Mouse (Mus musculus): Measurements from ENCODE around the gene Bcl2l12.

Bcl2l12 gene

DNA sequence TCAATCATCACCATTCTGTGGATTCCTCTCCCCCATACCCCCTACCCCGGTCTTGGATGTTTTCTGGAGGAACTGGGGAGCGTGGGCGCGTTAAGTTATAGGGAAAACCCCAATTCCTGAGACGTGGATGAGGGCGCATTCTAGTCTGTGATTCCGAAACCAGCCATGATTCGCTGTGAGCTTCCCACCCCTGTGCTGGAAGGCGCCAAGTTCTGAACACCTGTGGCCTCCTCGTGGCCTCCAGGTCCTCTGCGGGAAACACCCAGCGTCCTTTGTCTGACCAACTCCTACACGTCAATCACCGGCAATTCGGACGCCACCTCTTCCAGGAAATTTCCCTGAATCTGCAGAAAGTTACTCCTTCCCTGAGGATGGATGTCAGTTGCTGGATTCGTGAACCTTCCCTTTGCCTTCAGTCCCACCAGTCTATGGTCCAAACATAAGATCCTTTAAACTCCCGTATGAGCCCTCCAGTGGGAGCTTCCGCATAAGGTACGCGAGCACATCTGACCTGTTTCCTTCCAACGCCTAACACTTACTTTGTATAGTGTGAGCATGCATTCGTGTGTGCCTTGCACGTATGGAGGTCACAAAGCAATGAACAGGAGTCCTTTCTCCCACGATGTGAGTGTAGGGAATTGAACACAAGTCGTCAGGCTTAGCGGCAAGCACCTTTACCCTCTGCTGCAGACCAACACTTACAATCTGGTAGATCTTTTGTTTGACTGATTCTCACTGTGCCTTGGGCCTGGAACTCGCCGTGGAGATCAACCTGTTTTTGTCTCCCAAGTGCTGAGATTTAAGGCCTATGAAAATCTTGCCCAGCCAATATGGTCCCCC is 11.4 kb downstream of the Bcl2l12 start:
- DNase-seq (ENCODE audit: low spot score), result no peak

DNA sequence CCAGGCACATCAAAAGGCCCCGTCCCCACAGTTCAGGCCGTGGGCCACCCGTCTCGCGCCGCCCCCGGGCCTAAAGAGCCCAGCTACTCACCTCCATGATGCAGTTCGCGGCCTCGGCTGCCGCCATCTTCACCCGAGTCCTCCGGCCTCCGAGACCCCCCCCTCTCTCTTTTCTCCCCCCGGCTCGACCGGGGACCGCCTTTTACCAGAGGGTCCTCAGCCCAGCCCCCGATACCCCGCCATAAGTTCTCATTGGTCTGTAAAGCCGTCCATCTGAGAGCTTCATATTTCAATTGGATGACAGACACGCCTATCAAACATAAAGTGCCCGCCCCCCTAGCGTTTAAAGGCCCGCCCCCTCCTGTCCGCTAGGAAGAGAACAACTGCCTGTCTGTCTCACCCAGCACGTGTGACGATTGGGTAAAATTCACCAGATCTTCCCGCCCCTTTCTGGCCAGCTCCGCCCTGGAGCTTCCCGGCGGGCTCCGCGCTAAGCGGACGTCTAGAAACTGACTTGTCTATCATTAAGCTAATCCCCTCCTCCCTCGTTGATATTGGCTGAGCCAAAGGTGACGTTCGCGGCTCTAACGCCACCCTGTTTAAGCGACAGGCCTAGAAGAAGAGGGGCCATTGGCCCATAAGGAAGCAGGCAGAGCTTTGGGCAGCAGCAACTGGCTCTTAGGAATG is 12.2 kb downstream of the Bcl2l12 start, which contains the start of gene Prmt1:
Gene Prmt1, minus strand, starts transcription at position 377 of the 687 bp plus-strand sequence.
- DNase-seq (ENCODE audit: low spot score), result peak; percentile 99

DNA sequence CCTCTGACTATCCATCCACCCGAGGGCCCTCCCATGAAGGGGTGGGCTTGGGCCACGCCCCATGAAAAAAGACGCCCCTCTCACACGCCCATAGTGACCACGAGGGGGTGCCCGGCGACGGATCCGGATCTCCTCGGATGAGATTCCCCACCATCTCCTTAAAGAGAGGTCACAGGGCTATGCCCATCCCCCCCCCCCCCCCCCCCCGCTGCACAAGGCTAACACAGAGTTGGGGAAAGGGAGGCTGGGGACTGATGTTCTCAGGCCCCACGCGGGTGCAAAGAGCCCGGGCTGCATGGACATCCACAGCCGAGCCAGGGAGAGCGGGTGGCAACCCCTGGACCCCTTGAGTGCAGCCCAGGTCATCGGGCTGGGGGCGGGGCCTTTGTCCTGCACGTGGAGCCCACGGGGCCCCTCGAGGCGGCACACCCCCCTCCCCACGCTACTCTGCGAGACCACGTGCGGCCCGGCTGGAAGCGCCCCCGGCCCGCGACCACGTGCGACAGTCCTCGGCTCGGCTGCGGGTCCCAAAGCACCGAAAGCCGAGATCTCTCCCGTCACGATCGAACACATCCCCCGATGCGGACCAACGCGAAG is 12.8 kb downstream of the Bcl2l12 start:
- peak; percentile 58 for DNase-seq (ENCODE audit: low spot score)

DNA sequence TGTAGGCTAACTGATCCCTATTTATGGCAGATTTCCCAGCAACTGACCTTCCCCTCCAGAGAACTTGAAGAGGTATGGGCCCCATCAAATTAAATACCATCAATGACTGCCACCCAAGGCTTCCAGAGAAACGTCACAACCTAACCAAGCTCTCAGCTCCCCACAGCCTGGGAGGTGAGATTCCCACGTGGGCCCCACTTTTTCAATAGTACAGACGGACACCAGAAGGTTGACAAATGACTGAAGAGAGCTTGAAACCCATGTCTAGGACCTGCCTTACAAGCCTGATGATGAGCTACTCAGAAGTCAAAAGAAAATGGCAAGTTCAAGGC is 13.7 kb downstream of the Bcl2l12 start:
- no peak for DNase-seq (ENCODE audit: low spot score)

DNA sequence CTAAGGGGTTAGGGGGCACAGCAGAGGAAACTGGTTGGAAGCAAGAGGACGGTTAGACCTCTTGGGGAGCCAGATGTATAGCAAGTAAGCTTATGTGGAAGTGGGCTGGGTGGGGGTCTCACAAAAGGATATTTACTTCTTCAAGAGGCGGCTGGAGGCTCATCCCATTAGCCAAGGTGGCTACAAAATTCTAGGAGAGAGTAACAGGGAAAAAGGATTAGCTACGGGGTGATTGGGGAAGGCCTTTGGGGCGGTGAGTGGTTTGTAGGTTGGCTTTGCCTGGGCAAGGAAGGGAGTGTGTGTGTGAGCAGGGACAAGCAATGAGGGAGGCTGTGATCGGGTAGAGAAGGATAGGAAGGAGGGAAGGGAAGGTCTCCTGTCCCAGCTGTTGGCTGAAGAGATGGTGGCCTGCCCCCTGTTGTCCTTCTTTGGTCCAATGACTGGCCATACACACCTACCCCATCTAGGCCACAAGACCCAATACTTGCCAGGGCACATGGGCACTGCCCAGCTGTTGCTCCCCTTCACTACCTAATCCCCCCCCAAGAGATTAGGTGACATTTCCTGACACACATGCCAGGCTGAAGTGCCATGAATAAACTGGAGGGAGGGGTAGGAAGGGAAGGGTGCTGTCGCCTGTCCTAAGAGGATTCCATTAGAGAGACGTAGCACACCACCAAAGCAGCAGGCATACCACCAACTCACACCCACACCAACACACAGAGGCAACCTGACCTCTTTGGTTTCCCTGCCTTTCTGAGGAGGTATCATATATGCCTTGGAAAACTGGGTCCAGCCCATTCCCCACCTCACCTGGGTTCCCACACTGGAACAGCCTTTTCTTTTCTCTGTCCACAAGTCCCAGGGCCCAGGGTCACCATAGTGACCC is 14.3 kb downstream of the Bcl2l12 start:
- DNase-seq (ENCODE audit: low spot score), result no peak

DNA sequence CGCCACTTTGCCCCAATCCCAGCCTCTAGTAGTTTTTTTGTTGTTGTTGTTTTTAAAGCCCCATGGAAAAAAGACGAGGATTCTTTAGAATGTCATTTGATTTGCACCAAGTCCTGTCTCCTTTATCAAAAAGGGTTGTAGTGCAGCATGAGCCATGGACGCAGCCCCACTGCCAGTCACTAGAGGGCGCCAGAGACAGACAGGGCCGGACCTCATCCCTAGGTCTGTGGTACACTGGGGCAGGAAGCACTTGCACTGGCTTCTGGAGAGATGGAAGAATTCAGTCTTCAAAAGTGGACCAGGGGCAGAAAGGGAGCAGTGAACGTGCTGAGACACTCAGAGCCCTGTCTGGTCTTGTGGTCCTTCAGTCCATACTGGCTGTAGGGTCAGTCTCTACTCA is 15.4 kb downstream of the Bcl2l12 start:
- peak; percentile 62 for DNase-seq (ENCODE audit: low spot score)

DNA sequence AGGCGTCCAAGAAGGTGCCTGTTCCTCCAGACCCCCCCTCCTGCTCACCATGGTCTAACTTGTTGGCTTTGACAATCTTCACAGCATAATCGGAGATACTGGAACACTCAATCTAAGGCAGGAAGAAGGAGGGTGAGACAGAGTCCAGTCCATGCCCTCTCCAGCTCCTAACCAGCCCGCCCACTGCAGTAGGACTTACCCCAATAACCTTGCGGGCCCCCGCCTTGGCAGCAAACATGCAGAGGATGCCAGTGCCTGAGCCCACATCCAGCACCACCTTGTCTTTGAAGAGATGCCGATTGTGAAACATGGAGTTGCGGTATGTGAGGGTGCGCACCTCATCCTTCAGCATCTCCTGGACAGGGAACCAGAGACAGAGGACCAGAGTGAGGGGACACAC is 17.0 kb downstream of the Bcl2l12 start:
- no peak for DNase-seq (ENCODE audit: low spot score)

DNA sequence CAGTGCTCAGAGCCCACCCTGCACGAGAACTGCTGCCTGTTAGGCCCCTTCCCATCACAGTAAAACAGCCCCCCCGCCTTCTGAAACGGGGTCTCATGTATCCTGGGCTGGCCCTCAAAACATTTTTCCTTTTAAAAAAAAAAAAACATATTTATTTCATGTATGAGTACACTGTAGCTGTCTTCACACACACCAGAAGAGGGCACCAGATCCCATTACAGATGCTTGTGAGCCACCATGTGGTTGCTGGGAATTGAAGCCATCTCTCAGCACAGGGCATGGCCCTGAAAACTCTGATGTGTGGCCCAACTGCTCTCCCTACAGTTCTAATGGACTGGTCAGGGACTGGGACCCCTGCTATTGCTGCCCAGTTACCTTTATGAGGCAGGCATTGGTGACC is 20.2 kb downstream of the Bcl2l12 start:
- DNase-seq (ENCODE audit: low spot score), result no peak

DNA sequence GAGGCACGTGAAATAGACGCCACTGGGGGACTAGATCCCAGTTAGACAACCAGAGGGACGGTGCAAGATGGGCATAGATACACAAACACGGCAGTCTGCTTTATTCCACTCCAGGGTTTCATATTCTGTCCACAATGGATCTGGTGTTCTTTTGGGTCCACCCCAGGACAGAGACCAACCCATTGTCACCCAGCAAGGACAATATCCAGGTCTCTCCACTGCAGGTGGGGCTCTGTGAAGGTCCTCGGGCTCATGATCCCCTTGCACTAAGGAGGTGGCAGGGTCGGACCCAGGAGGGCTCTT is 23.4 kb downstream of the Bcl2l12 start:
- DNase-seq (ENCODE audit: low spot score), result no peak

DNA sequence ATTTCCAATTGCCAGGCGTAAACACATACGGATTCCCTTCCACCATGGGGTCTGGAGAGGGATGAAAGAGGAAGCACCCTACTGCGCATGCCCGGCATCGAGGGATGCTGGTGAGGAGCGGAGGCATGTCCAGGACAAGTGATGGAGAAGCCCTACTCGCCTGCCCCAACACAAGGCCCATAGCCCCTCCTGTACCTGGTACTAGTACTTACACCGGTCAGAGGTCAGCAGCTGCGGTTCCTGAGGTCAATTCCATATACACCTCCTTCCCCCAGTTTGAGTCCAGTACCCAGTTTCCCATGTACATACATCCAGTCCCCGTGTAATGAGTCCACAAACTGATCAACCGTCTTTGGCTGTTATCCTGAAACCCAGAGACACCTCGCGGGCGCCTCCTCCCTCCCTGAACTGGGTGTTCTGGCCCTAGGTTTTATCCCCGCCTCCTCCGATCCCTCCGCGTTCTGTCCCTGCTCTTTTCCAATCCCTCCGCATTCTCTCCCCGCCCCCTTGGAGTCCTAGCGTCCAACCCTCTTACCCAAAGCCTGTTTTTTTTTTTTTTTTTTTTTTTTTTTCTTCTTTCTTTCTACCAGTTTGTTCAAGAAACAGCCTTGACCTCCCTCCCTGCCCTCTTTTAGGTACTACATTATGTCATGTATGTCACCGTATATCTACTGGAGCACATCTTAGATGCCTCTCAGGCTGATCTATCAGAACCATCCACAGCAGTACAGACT is 24.0 kb downstream of the Bcl2l12 start, which contains the start of gene Cpt1c:
Gene Cpt1c, minus strand, starts transcription at position 469 of the 734 bp plus-strand sequence.
- DNase-seq (ENCODE audit: low spot score), result peak; percentile 86

DNA sequence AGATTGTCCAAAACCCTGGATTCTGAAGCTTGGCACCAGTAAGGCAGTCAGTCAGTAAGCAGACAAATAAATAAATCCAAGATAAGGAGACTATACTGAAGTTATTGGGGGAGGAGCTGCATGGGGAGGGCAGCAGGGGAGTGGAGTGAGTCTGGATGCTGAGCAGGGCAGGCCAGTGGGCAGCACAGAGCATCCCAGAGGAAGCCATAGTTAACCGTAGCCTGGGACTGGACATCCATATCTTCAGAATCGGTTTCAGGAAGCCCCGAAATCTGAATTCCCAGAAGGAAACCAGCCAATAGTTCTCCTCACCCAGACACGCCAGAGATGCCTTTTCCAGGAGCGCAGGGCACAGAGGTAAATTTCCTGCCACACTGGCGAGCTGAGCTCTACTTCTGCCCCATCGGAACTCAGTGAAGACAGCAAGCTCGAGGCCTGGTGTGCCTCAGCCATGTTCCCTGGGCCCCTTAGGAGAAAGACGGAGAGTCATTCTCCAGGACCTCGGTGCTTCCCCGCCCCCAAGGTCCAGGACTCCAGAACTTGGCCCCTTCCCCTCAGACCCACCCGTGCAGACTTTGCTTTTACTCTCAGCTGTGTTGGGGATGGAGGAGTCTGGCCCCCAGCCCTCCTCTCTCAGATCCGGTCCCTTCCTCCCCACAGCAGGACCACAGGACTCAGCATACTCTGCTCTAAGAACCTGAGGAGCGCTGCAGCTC is 24.9 kb downstream of the Bcl2l12 start:
- DNase-seq (ENCODE audit: low spot score), result no peak

DNA sequence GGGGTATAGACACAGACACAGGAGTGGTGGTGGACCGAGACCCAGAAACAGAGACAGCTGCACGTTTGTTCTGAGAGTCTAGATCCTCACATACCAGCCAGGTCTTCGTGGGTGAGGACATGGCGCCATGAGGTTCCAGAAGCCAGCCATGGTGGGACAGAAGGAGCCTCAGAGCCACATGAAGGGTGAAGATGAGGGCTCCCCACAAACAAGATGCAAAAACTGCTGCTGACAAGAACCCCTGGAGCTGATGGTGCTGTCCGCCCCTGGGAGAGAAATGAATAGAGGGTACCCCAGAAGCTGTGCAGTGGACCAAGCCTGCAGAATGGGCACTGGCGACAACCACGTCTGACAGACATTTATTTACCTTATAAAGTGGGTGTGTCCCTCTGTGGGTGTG is 27.4 kb downstream of the Bcl2l12 start:
- DNase-seq (ENCODE audit: low spot score), result no peak

DNA sequence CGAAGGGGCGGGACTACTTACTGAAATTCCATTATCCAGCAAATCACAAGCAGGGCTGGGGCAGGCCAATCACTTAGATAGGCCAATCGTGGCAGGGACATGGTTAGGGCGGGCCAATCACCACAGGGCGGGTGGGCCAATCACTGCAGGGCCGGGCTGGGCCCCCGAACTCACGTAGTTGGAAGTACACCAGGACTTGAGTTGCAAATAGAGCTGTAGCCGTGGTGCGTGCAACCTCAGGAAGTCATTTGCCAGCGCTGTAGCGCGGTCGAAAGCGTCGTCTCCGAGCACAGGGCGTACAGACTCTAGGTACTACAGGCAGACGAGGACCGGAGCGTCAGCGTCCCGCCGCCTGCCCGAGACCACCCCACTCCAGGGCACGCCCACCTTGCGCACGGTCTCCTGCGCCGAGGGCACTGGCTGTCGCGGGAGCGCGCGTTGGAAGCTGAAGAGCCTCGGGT is 28.3 kb downstream of the Bcl2l12 start:
- DNase-seq (ENCODE audit: low spot score), result peak; percentile 83

DNA sequence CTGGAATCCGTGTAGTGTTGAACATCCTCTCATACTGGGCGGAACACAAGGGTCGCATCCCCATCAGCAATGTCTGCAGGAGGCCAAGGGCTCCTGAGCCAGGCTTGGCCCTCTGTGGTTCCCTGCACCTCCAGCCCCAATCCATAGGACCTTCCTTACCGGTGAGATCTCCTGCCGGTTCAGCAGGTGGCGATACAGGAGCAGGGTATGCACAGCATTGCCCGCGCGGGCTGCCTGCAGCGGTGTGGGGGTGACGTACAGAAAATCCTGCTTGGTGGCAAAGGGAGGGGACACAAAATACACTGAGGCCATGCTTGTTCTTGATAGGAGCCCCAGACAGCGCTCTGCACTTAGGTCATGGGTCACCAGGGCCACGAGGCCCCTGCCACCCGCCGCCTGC is 31.9 kb downstream of the Bcl2l12 start:
- no peak for DNase-seq (ENCODE audit: low spot score)

DNA sequence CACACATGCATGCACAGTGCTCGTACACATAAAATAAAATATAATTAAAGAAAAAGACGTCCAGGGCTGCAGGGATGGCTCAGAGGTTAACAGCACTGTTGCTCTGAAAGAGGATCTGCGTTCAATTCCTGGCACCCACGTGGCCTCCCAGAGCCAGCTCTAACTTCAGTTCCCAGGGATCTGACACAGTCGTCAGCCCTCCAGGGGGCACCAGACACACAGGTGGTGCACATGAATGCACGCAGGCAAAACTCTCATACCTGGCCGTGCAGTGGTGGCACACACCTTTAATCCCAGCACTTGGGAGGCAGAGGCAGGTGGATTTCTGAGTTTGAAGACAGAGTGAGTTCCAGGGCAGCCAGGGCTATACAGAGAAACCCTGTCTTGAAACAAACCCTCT is 32.5 kb downstream of the Bcl2l12 start:
- no peak for DNase-seq (ENCODE audit: low spot score)

DNA sequence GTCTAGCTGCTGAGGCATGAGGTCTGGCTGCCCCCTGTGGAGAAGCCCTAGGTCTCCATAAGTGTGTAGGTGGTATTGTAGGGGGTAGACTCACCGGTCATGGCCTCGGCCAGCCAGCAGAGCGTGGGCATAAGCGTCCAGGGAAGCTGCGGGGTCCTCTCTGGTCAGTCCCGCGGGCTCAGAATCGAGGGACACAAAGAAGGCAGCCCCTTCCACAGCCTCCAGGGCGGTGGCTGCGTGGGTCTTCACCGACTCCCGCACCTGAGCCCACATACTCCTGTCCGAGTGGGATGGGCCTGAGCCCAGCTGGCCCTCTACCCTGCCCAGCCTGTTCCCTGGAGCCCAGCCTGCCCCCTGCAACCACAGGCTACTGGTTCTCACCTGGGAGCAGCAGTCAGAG is 33.5 kb downstream of the Bcl2l12 start:
- DNase-seq (ENCODE audit: low spot score), result no peak

DNA sequence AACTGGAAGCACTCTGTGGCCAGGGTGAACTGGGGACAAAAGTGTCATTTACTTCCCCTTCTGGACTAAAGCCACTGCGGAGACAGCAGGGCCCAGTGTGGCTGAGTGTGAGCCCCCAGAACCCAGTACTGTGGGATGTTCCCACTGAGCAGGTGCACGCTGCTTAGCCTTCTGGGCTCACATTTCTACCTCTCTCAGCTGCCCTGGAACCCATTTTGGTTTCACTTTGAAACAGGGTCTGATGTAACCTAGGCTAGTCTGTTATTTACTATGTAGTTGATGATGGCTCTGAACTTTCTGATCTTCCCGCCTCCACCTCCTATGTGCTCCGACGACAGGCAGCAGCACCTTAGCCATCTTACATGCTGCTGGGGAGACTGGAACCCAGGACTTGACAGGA is 35.7 kb downstream of the Bcl2l12 start:
- no peak for DNase-seq (ENCODE audit: low spot score)

DNA sequence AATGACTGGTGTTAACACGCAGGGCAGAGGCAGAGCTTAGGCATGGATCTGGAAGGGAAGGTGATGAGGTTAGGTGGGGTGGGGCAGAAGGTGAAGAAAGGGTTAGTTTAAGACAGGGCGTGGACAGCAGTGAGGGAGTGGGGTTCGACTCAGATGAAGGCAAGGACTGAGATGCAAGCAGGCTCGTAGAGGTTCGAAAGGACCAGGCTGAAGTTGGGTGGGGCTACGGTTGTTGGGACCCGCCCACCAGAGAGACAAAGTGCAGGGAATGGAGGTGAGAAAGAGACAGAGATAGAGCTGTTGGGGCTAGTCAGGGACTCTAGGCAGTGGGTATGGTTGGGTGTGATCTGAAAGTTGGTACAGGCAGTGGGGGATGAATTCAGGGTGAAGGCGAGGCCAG is 36.2 kb downstream of the Bcl2l12 start:
- no peak for DNase-seq (ENCODE audit: low spot score)

DNA sequence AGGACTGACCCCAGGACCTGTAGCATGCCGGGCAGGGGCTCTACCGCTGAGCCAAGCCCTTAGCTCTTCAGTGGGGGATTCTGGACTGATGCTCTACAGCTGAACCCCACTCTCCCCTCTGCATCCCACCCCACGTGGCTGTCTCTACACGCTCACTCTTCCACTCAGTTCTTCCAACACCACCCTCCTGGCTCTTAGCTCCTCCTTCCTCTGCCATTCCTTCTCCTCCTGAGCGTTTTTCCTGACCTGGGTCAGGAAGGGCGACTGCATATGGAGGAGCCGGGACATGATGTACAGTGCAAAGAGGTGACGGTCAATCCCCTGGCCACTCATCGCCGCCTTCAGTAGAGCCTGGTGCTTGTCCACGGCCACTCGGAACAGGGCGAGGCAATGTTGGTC is 38.0 kb downstream of the Bcl2l12 start:
- no peak for DNase-seq (ENCODE audit: low spot score)

DNA sequence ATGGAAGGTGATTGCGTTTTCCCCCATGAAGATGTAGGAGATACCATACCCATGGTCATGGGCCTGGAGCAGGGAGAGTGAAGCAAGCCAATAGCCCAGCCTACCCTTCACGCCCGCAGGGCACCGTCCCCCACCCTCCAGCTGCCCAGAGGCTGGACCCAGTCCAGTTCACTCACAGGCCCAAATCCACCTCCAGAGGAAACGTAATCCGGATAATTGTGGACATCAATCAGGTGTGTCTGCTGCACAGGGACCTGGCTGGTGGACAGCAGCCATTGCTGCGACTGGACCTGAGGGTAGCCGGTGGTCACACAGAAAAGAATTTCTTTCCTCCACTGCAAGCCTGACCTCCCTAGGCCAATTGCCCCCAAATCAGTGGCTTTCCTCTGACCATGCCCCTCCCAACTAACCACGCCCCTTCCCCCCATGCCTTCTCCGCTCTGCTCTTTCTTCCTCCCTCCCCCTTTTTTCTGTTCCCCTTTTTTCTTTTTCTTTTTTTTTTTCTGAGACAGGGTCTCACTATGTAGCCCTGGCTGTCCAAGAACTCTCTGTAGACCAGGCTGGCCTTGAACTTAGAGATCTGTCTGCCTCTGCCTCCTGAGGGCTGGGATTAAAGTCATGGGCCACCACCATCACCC is 38.5 kb downstream of the Bcl2l12 start:
- DNase-seq (ENCODE audit: low spot score), result no peak

Measured in left cerebral cortex, adult 11 months (tissue).